Mouse (Mus musculus) brain, adult 2 months (tissue): ENCODE measurements around the gene Zbtb33.
A peak's percentile ranks its signal among the peaks of the same experiment; 100 is the strongest.

ENCODE experiments used
- DNase-seq: peaks from one replicate; pipeline ENCODE4 v3.0.0; 2011; ENCODE audit warnings: low read depth, low spot score

The Zbtb33 gene

DNA sequence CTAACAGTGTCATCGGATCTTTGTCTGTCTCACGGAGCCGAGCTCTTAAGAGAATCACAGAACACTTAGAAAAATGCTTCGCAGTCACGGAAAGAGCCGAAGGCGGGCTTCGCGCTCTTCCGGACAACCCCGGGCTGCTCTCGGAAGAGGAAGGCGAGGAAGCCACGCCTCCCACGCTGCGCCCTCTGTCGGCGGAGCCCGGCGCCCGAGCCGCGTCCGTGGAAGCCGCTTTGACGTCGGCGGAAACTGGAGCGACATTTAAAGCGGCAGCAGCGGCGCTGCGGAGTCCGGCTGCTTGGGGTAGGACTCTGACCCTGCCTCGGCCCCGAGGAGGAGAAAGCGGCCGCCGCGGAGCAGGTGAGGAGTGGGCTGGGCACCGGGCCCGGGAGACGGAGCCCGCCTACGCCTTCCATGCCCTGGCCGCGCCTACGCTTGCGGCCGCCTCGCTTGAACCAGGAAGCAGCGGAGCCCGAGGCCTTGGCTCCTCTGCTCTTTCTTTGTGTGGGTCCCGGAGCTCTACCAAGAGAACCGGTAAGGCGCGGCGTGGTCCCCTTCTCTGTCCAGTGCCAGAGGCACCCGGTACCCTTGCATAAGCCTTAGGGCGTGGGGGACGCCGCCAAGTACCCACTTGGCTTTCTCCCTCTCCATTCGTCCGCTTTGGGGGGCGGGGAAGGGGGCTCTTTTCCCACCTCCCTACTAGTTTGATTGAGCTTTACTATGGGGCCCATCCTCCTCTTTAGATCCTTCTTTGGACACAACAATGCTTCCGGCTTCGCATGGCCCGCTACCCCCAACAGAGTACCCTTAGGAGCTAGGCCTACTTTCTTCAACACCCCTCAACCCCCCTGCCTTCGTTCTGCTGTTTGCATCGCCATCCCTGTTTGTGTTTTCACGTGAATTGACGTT is at the start of gene Zbtb33:
Zbtb33 (plus strand) TSS at position 242 of the 906 bp plus-strand sequence.
- peak; percentile 93 for DNase-seq

DNA sequence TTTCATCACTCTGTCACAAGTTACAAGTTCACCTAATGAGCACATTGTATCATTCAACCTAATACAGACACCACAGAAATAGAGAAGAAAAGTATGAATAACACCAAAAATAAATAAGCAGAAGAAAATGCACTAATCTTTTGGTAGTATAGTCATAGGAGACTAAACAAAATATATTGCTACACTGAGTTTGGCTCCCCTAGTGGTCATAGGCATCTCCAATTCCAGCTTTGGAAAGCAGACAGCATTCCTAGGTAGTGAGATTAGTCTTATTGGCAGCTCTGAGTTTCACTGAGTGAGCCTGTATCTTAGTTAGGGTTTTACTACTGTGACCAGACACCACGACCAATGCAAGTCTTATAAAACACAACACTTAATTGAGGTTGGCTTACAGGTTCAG is 30.5 kb upstream of the Zbtb33 start:
- no peak for DNase-seq

DNA sequence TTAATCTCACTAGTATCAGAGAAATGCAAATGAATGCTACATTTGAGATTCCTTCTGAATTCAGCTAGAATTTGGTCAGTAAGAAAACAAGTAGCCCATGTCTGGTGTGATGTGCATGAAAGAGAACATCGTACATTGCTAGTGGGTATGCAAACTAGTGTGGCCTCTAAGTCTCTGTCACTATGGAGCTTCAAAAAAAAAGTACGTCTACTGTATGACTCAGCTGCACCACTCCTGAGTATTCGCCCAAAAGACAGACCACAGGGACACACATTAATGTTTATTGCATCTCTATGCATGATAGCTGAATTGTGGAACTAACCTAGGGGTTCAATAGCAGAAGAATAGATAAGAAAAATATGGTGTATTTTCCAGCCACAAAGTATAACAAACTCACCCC is 24.3 kb upstream of the Zbtb33 start:
- DNase-seq, result no peak

DNA sequence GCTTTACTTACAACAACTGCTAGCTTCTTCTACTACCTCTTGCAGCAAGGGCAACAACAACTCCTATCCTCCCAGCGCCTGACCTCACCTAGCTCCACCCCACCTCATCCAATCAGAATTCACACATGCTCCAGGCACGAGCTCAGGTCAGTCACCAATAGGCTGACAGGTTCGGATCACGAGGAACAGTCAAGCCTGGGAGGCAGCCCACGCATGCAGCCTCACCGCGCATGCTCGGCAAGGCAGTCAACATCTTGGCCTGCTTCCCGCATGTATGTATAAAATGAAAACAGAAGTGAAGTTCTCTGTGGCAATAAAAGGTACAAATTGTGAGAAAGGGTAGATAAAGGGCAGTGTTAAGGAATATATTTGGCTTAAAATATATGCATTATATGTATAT is 23.5 kb upstream of the Zbtb33 start:
- no peak for DNase-seq

DNA sequence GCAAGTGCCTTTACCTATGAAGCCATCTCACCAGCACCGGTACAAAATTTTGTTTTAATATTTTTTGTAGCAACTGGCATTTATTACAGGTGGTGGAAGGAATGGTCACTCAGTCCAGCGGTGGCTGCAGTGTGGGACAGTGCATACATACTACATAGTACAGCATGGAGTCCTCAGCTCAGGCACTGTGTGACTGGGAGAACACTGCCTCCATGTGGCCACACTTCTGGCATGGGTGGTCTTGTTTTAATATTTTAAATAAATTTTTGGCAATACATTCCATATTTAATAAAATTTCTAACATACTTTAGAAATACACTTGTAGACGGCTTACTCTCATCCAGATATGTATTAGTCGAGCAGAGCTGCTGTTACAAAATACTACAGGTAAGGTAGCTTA is 23.0 kb upstream of the Zbtb33 start:
- DNase-seq, result no peak

- DNase-seq, result peak; percentile 57
These were observed 9.7 kb upstream of the Zbtb33 start for GRCm38 (mm10) chrX:38179891-38180310.

- DNase-seq, result peak; percentile 20
These were observed 8.7 kb upstream of the Zbtb33 start for GRCm38 (mm10) chrX:38180656-38181607.

DNA sequence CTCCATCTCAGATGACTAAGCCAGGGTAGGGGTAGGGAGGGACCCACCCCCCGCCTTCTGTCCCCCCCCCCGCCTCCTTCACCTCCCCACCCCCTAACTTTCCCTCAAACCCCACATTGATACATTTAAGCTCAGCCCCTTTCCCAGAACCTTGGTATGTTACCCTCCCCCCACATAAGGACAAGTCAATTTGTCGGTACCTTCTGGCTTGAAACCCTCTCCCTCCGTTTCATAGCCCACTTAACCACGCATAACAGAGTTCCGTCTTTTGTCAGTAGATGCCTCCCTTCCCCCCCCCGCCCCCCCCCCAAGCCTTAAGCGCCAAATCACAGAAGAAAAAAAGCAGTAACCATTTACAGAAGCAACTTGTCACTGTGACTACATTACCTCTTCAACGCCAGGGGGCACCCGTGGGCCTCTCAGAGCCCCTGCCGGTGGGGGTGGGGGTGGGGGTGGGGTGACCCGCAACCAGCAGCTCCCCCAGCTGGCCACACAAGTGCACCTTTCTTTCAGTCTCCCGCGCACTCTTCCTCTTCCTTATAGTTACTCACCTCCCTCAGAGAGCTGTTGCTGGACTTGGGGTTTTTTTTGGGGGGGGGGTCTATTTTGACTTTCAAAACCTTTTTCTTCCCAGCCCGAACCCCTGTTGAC is 7.9 kb upstream of the Zbtb33 start:
- DNase-seq, result peak; percentile 59

DNA sequence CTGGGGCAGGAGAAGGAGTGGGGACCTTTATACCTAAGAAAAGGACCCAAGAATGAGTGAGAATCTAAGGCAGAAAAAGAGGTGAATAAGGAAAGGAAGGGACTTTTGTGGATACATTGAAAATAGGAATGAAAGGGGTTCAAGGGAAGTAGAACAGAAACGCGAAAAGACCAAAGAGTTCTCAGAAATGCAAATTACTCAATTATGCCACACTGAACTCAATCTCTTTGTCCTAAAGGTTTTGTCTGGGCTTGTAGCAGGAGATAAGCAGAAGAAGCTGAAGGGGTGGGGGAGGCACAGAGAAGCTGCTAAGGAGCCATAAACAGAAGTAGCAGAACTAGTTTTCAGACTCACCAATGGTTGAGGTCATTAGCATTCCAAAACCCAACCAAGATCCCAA is 4.1 kb upstream of the Zbtb33 start:
- DNase-seq, result no peak

DNA sequence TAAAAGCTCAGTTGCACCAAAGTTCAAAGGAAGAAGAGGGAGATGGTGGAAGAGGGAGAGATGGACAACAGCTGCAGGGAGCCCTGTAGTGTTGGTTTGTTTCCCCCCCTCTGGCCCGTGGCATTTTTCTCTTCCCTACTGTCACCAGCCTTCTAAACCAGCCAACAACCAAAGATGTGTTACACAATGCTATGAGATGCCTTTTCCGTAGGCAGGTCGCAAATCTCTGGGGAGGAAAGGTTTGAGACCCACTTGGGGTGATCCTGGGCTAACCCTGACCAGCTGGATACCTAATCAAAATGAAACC is 818 bp downstream of the Zbtb33 start:
- no peak for DNase-seq

DNA sequence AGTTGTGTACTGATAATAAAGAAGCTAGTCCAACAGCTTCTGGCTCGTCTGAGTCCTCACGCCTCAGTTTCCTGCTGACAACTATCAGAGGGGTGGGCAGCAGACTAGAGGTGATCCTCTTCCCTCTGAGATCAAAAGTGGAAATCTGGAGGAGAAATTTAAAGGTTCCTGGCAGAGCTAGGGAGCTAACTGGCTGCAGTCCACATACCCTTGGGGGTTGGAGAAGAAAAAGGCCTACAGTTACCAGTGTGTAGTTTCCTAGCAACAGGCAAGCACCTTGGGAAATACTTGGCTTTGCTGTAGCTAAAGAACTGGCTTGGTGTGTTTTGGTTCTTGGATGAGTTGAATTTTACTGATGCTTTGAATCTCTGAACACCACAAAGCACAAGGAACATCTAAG is 12.2 kb downstream of the Zbtb33 start:
- DNase-seq, result peak; percentile 58

- DNase-seq, result no peak
These were observed 17.8 kb downstream of the Zbtb33 start for GRCm38 (mm10) chrX:38207392-38207791.

DNA sequence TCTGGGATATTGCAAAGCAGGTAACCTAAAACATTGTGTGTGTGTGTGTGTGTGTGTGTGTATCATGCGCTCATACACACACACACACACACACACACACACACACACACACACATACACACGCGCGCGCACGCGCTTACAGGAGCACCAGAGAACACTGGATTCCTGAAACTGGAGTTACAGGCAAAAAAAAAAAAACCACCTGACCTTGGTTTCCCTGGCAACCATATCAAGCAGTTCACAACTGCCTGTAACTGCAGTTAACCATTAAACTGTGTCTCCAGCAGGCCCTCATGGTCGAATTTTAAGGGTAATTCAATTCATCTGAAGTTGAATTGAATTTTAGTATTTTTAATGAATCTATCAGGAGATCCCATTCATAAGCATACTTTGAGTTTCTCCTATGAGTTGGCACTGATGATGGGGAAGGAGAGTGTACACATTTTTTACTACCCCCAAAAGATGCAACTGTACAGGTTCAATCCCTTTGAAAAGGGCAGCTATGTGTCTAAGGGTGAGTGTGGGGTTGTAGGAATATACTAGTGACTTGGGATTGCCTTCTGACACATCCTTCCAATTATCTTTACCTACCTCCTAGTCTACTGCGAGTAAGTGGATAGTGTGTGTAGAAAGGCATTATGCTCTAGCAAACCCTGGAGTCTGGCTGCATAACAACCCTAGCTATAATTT is 27.5 kb downstream of the Zbtb33 start:
- no peak for DNase-seq

GRCm38 (mm10) chrX:38217676-38217991 is 28.0 kb downstream of the Zbtb33 start:
- DNase-seq, result no peak

DNA sequence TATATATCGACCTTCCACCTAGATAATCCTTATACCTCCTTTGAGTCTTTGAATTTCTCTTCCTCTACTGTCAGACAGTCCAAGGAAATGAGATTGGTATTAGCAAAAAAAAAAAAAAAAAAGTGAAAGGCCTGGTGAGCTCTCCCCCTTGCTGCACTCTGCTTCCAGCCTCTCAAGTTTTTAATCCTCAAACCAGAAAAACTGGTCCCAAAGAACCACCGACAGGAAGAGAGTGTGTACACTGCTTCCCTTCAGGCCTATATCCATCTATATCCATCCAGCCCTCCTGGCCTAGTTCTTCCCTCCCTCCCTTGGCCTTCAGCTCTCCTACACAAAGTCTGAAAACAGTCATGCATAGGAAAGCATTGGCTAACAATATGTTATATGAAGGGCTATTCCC is 33.2 kb downstream of the Zbtb33 start:
- no peak for DNase-seq

- no peak for DNase-seq
These were observed 40.3 kb downstream of the Zbtb33 start for GRCm38 (mm10) chrX:38229888-38230287.

- peak; percentile 47 for DNase-seq
These were observed 48.1 kb downstream of the Zbtb33 start for GRCm38 (mm10) chrX:38237731-38238130.
